Mouse (Mus musculus) heart, embryonic 11.5 days (tissue): ENCODE measurements around the gene Otub1. TPM values are rescaled to one million over a fixed set of nuclear protein-coding genes. Genes with fewer than 3 reads are reported as not detected.

Experiments used
- ATAC-seq: fragments of 200-750 bp; cut with Nextera tagmentation; replicated peaks from 2 replicates; pipeline ENCODE4 v1.8.0; 2017; ENCODE audit warnings: moderate library complexity; ENCODE audit not compliant: insufficient number of reproducible peaks, low FRiP score, low TSS enrichment
- H3K27ac ChIP-seq: fragments of 300-500 bp; sonication (generic); 2 replicates; pipeline ENCODE4 v1.5.1; 2014; ENCODE audit warnings: mild to moderate bottlenecking, low read depth, low read length
- H3K27me3 ChIP-seq: fragments of 300-500 bp; sonication (generic); 2 replicates; pipeline ENCODE4 v1.6.1; 2014; ENCODE audit warnings: mild to moderate bottlenecking, low read length, mixed read lengths; ENCODE audit not compliant: control insufficient read depth, insufficient read depth
- H3K36me3 ChIP-seq: fragments of 300-500 bp; sonication (generic); 2 replicates; pipeline ENCODE4 v1.6.1; 2014; ENCODE audit warnings: mild to moderate bottlenecking, low read length, moderate library complexity, mixed read lengths; ENCODE audit not compliant: control insufficient read depth, insufficient read depth
- H3K4me1 ChIP-seq: fragments of 300-500 bp; sonication (generic); 2 replicates; pipeline ENCODE4 v1.6.1; 2014; ENCODE audit warnings: low read length; ENCODE audit not compliant: control insufficient read depth, insufficient read depth
- H3K4me2 ChIP-seq: fragments of 300-500 bp; sonication (generic); 2 replicates; pipeline ENCODE4 v1.6.1; 2014; ENCODE audit warnings: mild to moderate bottlenecking, moderate library complexity
- H3K4me3 ChIP-seq: fragments of 300-500 bp; sonication (generic); 2 replicates; pipeline ENCODE4 v1.5.1; 2014; ENCODE audit warnings: low read depth, low read length
- H3K9ac ChIP-seq: fragments of 300-500 bp; sonication (generic); 2 replicates; pipeline ENCODE4 v1.6.1; 2014; ENCODE audit warnings: mild to moderate bottlenecking, low read depth, low read length, moderate library complexity
- H3K9me3 ChIP-seq: fragments of 300-500 bp; sonication (generic); replicated peaks from 2 replicates; pipeline ENCODE4 v1.6.1; 2016; ENCODE audit warnings: low read length; ENCODE audit not compliant: control insufficient read depth
- WGBS: fragments of 180-500 bp; shearing (Covaris S2); extraction: QIAGEN DNeasy Blood & Tissue Kit; methylation state at CpG from one replicate; pipeline ENCODE4 v1.1.7; 2014; ENCODE audit not compliant: insufficient replicate concordance; 5-methylcytosine and 5-hydroxymethylcytosine counted together
- polyA plus RNA-seq: library from polyadenylated mRNA; unstranded; fragments of >200 nt; fragmentation: Nextera tagmentation; extraction: Ambion mirVana; gene quantifications from 2 replicates; pipeline ENCODE4 v1.2.1, GENCODE M21; 2014

Otub1 gene
- polyA plus RNA-seq, 1 experiment from 2014 or later, result 172 TPM

- Histone ChIP-seq H3K4me1 (peaks cover 14% of the 10 kb centered on the region), H3K9me3 (no peaks in the 10 kb centered on the region), H3K4me2 (no peak overlapping the region), H3K27ac (no peak overlapping the region), H3K4me3 (no peak overlapping the region), H3K27me3 (peaks cover 37% of the 10 kb centered on the region), H3K9ac (no peak overlapping the region), H3K36me3 (no peaks in the 10 kb centered on the region)
- ATAC-seq, result no peak
- 48% methylated on average over 13 of the region's 13 CpGs for WGBS
These were observed 28.2 kb downstream of the Otub1 start for GRCm38 (mm10) chr19:7177804-7178511.

- no peak for ATAC-seq
- H3K4me3 ChIP-seq, result no peak overlapping the region
- H3K27ac ChIP-seq, result no peak overlapping the region
- H3K4me2 ChIP-seq, result no peak overlapping the region
- no peaks in the 10 kb centered on the region for H3K36me3 ChIP-seq
- no peak overlapping the region for H3K9ac ChIP-seq
- H3K27me3 ChIP-seq, result peaks cover 21% of the 10 kb centered on the region
- peaks cover 21% of the 10 kb centered on the region for H3K4me1 ChIP-seq
- WGBS, result 11% methylated on average over 11 of the region's 11 CpGs
- H3K9me3 ChIP-seq, result no peaks in the 10 kb centered on the region
These were observed 29.9 kb downstream of the Otub1 start for GRCm38 (mm10) chr19:7176041-7176696.

- H3K9me3 ChIP-seq, result no peaks in the 10 kb centered on the region
- H3K9ac ChIP-seq, result no peak overlapping the region
- no peak overlapping the region for H3K4me3 ChIP-seq
- no peak overlapping the region; the same call in 1 of the 2 replicates for H3K27ac ChIP-seq
- WGBS, result 8% methylated on average over 13 of the region's 13 CpGs
- H3K27me3 ChIP-seq, result peaks cover 18% of the 10 kb centered on the region
- no peaks in the 10 kb centered on the region for H3K36me3 ChIP-seq
- peaks cover 24% of the 10 kb centered on the region for H3K4me1 ChIP-seq
- peak overlapping the region; percentile 33; the same call in 1 of the 2 replicates for H3K4me2 ChIP-seq
- ATAC-seq, result no peak; the same call in 1 of the 2 replicates
These were observed 33.9 kb downstream of the Otub1 start for GRCm38 (mm10) chr19:7172051-7172866.

GRCm38 (mm10) chr19:7171447-7171846 is 34.7 kb downstream of the Otub1 start:
- 10% methylated on average over 8 of the region's 8 CpGs for WGBS
- no peaks in the 10 kb centered on the region for H3K36me3 ChIP-seq
- no peak overlapping the region for H3K9ac ChIP-seq
- no peaks in the 10 kb centered on the region for H3K9me3 ChIP-seq
- H3K27ac ChIP-seq, result no peak overlapping the region
- peaks cover 24% of the 10 kb centered on the region for H3K4me1 ChIP-seq
- ATAC-seq, result no peak
- no peak overlapping the region for H3K4me3 ChIP-seq
- no peak overlapping the region for H3K4me2 ChIP-seq
- H3K27me3 ChIP-seq, result peaks cover 25% of the 10 kb centered on the region

- Histone ChIP-seq H3K4me1 (peaks cover 20% of the 10 kb centered on the region), H3K4me3 (no peak overlapping the region), H3K36me3 (no peaks in the 10 kb centered on the region), H3K9ac (no peak overlapping the region), H3K27ac (no peak overlapping the region), H3K4me2 (no peak overlapping the region), H3K9me3 (no peaks in the 10 kb centered on the region), H3K27me3 (peaks cover 28% of the 10 kb centered on the region)
- ATAC-seq, result 0 out of 2 replicates have a peak, but pooled peaks have one; percentile 16
- 65% methylated on average over 6 of the region's 6 CpGs for WGBS
These were observed 35.2 kb downstream of the Otub1 start for GRCm38 (mm10) chr19:7170916-7171315.

- WGBS, result 49% methylated on average over 2 of the region's 2 CpGs
- Histone ChIP-seq H3K9ac (no peak overlapping the region), H3K9me3 (no peaks in the 10 kb centered on the region), H3K36me3 (no peaks in the 10 kb centered on the region), H3K4me2 (no peak overlapping the region), H3K27me3 (peaks cover 52% of the 10 kb centered on the region), H3K27ac (no peak overlapping the region), H3K4me3 (no peak overlapping the region), H3K4me1 (peaks cover 29% of the 10 kb centered on the region)
- no peak for ATAC-seq
These were observed 37.7 kb downstream of the Otub1 start for GRCm38 (mm10) chr19:7168423-7168822.

GRCm38 (mm10) chr19:7166767-7167166 is 39.3 kb downstream of the Otub1 start:
- H3K9ac ChIP-seq, result no peak overlapping the region
- 10% methylated on average over 6 of the region's 6 CpGs for WGBS

GRCm38 (mm10) chr19:7166200-7166711 is 39.9 kb downstream of the Otub1 start:
- H3K4me1 ChIP-seq, result peaks cover 14% of the 10 kb centered on the region
- no peak for ATAC-seq
- H3K36me3 ChIP-seq, result no peaks in the 10 kb centered on the region
- H3K4me2 ChIP-seq, result peak overlapping the region; percentile 99
- H3K27me3 ChIP-seq, result peaks cover 63% of the 10 kb centered on the region
- H3K9me3 ChIP-seq, result no peaks in the 10 kb centered on the region
- H3K27ac ChIP-seq, result no peak overlapping the region
- 0 out of 2 replicates have a peak overlapping the region, but pooled peaks have one; percentile 68 for H3K9ac ChIP-seq
- peak overlapping the region; percentile 68 for H3K4me3 ChIP-seq
- 5% methylated on average over 15 of the region's 15 CpGs for WGBS

More at GRCm38 (mm10) chr19:7166767-7167166, 39.3 kb downstream of the Otub1 start:
- H3K36me3 ChIP-seq, result no peaks in the 10 kb centered on the region
- no peaks in the 10 kb centered on the region for H3K9me3 ChIP-seq
- no peak overlapping the region for H3K4me2 ChIP-seq
- ATAC-seq, result no peak
- peaks cover 61% of the 10 kb centered on the region for H3K27me3 ChIP-seq
- H3K27ac ChIP-seq, result no peak overlapping the region
- H3K4me1 ChIP-seq, result peaks cover 19% of the 10 kb centered on the region
- H3K4me3 ChIP-seq, result no peak overlapping the region
